48 mouse cellular contexts compared by ENCODE assay signal in genomic region chr9:75365195-75365594, GRCm38 (mm10). TPM values are rescaled to one million over a fixed set of nuclear protein-coding genes. Genes with fewer than 3 reads are reported as not detected.
"Had no signal": no experiment of that assay in that cellular context is flagged by ENCODE, and none has a peak within 500 bp of the region (broad histone marks: within the 10 kb centered on the region; RNA-seq: fewer than 3 reads in every experiment).

No protein-coding gene starts in this region.

- H3K27ac ChIP-seq: heart, embryonic 10.5 days; heart, embryonic 13.5 days; heart, embryonic 15.5 days; hindbrain, embryonic 10.5 days; hindbrain, embryonic 12.5 days; hindbrain, embryonic 13.5 days; hindbrain, embryonic 14.5 days; hindbrain, embryonic 15.5 days; hindbrain, postnatal 0 days; intestine, embryonic 15.5 days; kidney, embryonic 15.5 days; kidney, postnatal 0 days; layer of hippocampus, adult 2 months had no signal

- H3K4me3 ChIP-seq: heart, embryonic 10.5 days; heart, embryonic 12.5 days; heart, embryonic 13.5 days; heart, embryonic 15.5 days; hindbrain, embryonic 10.5 days; hindbrain, embryonic 12.5 days; hindbrain, embryonic 13.5 days; hindbrain, embryonic 15.5 days; intestine, embryonic 15.5 days; kidney, embryonic 15.5 days; layer of hippocampus, adult 2 months had no signal

- H3K36me3 ChIP-seq: heart, embryonic 10.5 days; heart, embryonic 12.5 days; heart, embryonic 13.5 days; heart, embryonic 15.5 days; hindbrain, embryonic 10.5 days; hindbrain, embryonic 12.5 days; hindbrain, embryonic 13.5 days; hindbrain, embryonic 15.5 days; intestine, embryonic 15.5 days; kidney, embryonic 15.5 days had no signal

- H3K27me3 ChIP-seq: heart, embryonic 12.5 days; heart, embryonic 13.5 days; heart, embryonic 15.5 days; hindbrain, embryonic 12.5 days; hindbrain, embryonic 13.5 days; hindbrain, embryonic 15.5 days; intestine, embryonic 15.5 days; kidney, embryonic 15.5 days had no signal

- ATAC-seq: hindbrain, embryonic 16.5 days; hindbrain, postnatal 0 days; inflammation-experienced regulatory T-cells, adult 6 months; intestine, embryonic 15.5 days; intestine, embryonic 16.5 days; intestine, postnatal 0 days had no signal

- H3K4me2 ChIP-seq: heart, embryonic 11.5 days; heart, embryonic 12.5 days; heart, embryonic 13.5 days; heart, embryonic 15.5 days; hindbrain, embryonic 12.5 days; hindbrain, embryonic 13.5 days; hindbrain, embryonic 14.5 days; hindbrain, embryonic 15.5 days; intestine, embryonic 15.5 days; kidney, embryonic 15.5 days had no signal

- H3K9me3 ChIP-seq: heart, embryonic 10.5 days; heart, embryonic 12.5 days; heart, embryonic 15.5 days; hindbrain, embryonic 15.5 days; intestine, embryonic 15.5 days; kidney, embryonic 15.5 days had no signal

- DNase-seq: heart, postnatal 10 days; heart, postnatal 14 days; heart, postnatal 36 days; heart, postnatal 4 days; kidney, adult 11 months; kidney, adult 18-20 months; kidney, adult 2 months; kidney, adult 8-10 months; kidney, adult 9 months; kidney, postnatal 10 days; kidney, postnatal 14 days; kidney, postnatal 25 days; kidney, postnatal 36 days; kidney, postnatal 4 days; layer of hippocampus, adult 9-11 months; layer of hippocampus, postnatal 36 days had no signal

- H3K4me1 ChIP-seq: heart, embryonic 10.5 days; heart, embryonic 12.5 days; hindbrain, embryonic 10.5 days; hindbrain, embryonic 12.5 days; hindbrain, embryonic 13.5 days; hindbrain, embryonic 15.5 days; intestine, embryonic 15.5 days had no signal

- H3K9ac ChIP-seq: heart, embryonic 12.5 days; heart, embryonic 13.5 days; heart, embryonic 15.5 days; hindbrain, embryonic 12.5 days; hindbrain, embryonic 13.5 days; hindbrain, embryonic 14.5 days; hindbrain, embryonic 15.5 days; intestine, embryonic 15.5 days; kidney, embryonic 15.5 days had no signal

RNA-seq across cellular contexts. Expression of gene Bcl2l10, which starts 17.6 kb away (rescaled TPM):
- total RNA-seq: heart, postnatal 10 days; heart, postnatal 14 days; heart, postnatal 25 days; heart, postnatal 36 days; hematopoietic stem cell, adult 5-6 weeks; layer of hippocampus, adult 18-20 months; layer of hippocampus, adult 2 months; layer of hippocampus, postnatal 10 days; left cerebral cortex, adult 18-20 months had no signal
- polyA plus RNA-seq: heart, embryonic 10.5 days; heart, embryonic 11.5 days; heart, embryonic 12.5 days; heart, embryonic 13.5 days; heart, embryonic 14.5 days; heart, embryonic 15.5 days; heart, embryonic 16.5 days; heart, postnatal 0 days; hindbrain, embryonic 10.5 days; hindbrain, embryonic 11.5 days; hindbrain, embryonic 12.5 days; hindbrain, embryonic 13.5 days; hindbrain, embryonic 14.5 days; hindbrain, embryonic 15.5 days; hindbrain, embryonic 16.5 days; hindbrain, postnatal 0 days; inflammation-experienced regulatory T-cells, adult 6 months; intestine, embryonic 14.5 days; intestine, embryonic 15.5 days; intestine, embryonic 16.5 days; intestine, postnatal 0 days; kidney, embryonic 14.5 days; kidney, embryonic 15.5 days; kidney, embryonic 16.5 days; kidney, postnatal 0 days; large intestine, adult 2 months had no signal
